Mouse (Mus musculus) frontal cortex, postnatal 10 days (tissue): Measurements from ENCODE around the gene Rps11.
"Not testable (repeated sequence)": the region's sequence is repeated elsewhere in the genome, so short reads cannot be mapped to it uniquely, and the experiment has no call there.

Source experiments
- DNase-seq, 2 experiments: peaks; one replicate each; pipeline ENCODE4 v3.0.0; 2022; ENCODE audit warnings: low spot score in 2 of 2, mixed read lengths in 1 of 2

Rps11 gene

GRCm38 (mm10) chr7:45124224-45125143 is at the start of gene Rps11:
Gene Rps11 (minus strand): TSS chr7:45124439.
- DNase-seq, result peak; percentile 98 to 99

GRCm38 (mm10) chr7:45173772-45174171 is 49.5 kb upstream of the Rps11 start:
- DNase-seq, result not testable (repeated sequence)

- DNase-seq, result no peak
These were observed 48.7 kb upstream of the Rps11 start for GRCm38 (mm10) chr7:45172974-45173373.

DNA sequence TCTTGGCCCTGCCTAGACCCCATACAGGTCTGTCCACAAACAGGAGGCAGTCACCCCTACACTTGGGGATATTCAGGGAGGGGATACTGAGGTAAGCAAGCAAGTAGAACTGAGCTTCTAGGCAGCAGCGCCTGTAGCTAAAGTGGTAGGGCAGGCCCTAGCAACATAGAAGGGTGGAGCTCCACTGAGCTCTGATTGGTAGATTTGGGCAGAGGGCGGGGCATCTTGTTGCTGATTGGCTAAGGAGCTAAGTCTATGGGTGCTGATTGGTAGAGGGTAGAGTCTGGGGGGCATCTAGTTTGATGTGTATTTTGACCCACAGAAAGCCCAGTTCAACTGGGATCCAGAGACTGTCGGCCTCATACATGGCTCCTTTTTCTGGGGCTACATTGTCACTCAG is 45.3 kb upstream of the Rps11 start:
- no peak for DNase-seq

GRCm38 (mm10) chr7:45168656-45169055 is 44.4 kb upstream of the Rps11 start:
- no peak for DNase-seq

DNA sequence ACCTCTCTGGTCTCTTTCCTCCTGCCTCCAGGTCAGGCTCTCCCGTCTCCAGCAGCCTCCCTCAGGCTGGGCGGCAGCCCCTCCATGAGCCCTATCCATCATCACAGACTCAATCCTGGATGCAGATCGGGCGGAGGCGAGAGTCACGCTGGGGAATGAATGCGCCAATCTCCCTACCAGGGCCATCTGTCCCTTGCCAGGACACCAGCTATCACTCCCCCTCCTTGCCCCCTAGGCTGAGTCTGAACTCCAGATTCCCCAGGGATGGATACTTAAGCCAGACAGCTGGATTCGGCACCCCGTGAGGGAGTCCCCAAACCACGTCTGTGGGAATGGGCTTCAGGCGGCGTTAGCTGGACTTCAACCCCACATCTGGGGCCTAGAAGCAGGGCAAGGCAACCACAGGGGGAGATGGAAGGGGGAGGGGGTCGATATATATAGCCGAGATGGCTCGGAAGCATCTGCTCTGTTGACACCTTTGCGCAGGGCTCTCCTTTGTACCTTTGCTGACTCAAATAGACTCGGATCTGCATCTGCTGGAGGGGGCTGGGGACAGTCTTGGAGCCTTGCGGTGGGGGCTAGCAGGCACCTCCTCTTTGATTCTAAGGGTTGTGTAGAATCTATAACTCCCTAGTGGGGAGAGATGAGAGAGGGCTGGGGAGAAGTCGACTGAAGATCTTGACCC is 43.7 kb upstream of the Rps11 start:
- no peak for DNase-seq

GRCm38 (mm10) chr7:45166950-45167401 is 42.7 kb upstream of the Rps11 start:
- DNase-seq, result no peak

DNA sequence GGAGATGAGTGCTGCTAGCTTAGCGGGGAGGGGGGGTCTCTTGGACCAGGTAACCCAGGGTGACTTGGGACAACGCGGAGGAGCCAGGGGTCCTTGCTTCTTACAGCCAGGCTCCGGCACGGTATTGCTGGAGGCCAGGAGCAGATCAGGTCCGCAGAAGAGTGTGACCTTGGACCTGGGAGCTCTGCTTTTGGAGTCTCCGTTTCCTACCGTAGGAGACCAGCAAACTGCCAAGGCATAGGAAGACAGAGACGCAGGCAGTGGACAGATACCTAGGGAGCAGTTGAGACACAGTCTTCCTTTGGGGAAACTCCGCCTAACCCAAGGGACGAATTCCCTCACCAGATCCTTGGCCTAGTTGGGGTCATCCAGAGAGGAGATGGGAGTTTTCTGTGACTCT is 41.5 kb upstream of the Rps11 start:
- no peak for DNase-seq

GRCm38 (mm10) chr7:45164833-45165232 is 40.6 kb upstream of the Rps11 start:
- no peak for DNase-seq

- no peak for DNase-seq
These were observed 39.7 kb upstream of the Rps11 start, which contains the start of gene Slc17a7 for GRCm38 (mm10) chr7:45163735-45164490. Gene Slc17a7 (plus strand): TSS chr7:45163949.

DNA sequence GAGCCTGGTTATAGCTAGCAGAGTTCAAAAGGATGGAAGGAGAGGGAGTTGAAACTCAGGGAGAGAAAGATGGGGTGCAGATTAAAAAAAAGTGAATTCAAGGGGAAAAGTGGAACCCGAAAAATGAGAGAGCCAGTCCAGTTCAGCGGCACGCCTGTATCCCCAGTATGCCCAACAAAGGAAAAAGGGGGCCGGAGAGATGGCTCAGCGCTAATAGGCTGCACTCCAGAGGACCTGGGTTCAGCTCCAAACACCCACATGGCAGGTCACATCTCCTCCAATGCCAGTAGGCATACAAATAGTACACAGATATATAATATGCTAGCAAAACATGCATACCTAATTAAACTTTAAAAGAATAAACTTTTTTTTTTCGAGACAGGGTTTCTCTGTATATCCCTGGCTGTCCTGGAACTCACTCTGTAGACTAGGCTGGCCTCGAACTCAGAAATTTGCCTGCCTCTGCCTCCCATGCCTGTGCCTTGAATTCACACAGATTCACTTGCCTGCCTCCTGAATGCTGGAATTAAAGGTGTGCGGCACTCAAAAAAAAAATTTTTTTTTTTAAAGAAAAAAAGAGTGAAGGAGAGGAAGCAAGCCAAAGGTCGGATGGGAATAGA is 38.9 kb upstream of the Rps11 start:
- no peak for DNase-seq

DNA sequence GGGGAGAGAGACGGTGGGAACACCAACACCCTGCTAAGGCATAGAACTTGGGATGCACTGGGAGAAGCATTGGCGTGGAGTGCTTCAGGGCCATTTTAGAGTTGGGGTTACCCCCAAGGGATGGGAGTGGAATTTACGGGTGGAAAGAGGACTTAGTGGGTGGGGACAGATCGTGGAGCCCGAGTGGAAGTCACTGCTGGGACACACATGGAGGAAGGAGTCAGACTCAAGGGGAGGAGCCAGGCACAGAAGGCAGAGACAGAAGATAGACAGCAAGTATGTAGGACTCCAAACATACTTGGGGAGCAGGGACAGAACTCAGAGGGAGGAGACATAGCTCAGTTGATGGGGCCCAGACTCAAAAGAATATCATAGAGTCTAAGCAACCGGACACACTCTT is 38.3 kb upstream of the Rps11 start:
- no peak for DNase-seq

DNA sequence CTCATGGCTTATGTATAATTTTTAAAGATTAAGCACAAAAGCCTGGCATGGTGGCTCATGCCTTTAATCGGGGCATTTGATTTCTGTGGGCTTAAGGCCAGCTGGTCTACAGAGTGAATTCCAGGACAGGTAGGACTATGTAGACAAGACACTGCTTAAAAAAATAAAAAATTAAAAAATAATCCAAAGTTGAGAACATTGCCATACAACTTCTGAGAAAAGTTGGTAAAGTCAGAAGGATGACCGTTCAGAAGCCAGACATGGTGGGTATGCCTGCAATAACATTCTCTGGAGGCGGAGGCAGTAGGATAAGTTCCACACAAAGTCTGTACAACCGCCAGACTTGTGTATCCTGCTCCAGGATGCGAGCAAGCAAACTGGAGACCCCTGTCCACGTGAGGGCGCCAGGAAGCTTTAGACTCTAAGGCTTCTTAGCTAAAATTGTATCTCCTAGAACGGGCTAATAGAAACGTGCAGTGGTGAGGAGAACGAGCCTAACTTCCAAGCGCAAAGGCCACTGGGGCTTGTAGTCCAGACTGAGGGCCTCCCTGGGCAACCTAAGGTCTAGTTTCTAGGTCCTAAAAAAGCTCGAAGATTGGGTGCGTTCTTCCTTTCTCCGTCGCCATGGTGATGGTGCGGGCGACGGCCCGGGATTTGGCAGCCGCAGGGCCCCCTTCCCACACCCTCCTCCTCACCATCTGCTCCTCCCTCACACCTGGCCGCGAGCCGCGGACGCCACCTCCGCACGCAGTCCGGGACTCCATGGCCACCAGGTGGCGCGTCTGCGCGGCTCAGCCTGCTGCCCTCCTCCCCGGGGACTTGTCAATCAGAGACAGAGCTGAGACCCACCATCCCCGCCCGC is 37.6 kb upstream of the Rps11 start:
- DNase-seq, result peak; percentile 90 to 91

GRCm38 (mm10) chr7:45160866-45161265 is 36.6 kb upstream of the Rps11 start:
- DNase-seq, result no peak

DNA sequence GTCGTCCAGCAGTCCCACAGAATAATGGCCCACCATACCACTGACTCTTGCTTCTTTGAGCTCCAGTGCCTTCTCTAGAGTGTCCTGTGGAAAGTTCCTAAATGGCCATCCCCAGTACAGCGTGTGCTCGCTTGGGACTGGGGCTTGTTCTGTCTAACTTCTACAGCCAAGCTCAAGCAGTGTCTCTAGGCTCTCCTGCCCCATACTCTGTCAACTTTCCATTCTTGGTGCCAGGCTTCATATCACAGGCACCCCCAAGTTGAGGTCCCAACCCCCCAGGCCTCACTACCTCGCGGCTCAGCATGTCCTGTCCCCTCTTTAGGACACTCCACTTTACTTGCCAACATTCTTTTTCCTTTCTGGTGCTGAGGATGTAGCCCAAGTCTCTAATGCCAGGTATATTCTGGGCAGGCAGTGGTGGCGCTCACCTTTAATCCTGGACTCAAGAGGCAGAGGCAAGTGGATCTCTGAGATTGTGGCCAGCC is 36.1 kb upstream of the Rps11 start:
- DNase-seq, result no peak

- DNase-seq, result no peak
These were observed 34.8 kb upstream of the Rps11 start for GRCm38 (mm10) chr7:45158991-45159390.

GRCm38 (mm10) chr7:45157459-45157858 is 33.2 kb upstream of the Rps11 start:
- DNase-seq, result no peak

GRCm38 (mm10) chr7:45156206-45156605 is 32.0 kb upstream of the Rps11 start:
- no peak for DNase-seq

- no peak for DNase-seq
These were observed 31.4 kb upstream of the Rps11 start for GRCm38 (mm10) chr7:45155590-45155989.

GRCm38 (mm10) chr7:45154993-45155514 is 30.8 kb upstream of the Rps11 start:
- DNase-seq, result peak in 1 of 2 experiments; percentile 54
